Mouse (Mus musculus) gonadal fat pad, adult 2 months (tissue): ENCODE results near the gene Flt3. TPM values are rescaled to one million over a fixed set of nuclear protein-coding genes. Genes with fewer than 3 reads are reported as not detected.

Experiments used
- DNase-seq: peaks from one replicate; pipeline ENCODE4 v3.0.0-alpha.2; 2012; ENCODE audit warnings: low read depth
- polyA plus RNA-seq: library from polyadenylated mRNA; depleted of rRNA; stranded (reverse); fragments of >200 nt; gene quantifications from 2 replicates; pipeline ENCODE4 v1.2.3, GENCODE M21; 2012

Gene Flt3
- polyA plus RNA-seq, 1 experiment, result 0.38 TPM

DNA sequence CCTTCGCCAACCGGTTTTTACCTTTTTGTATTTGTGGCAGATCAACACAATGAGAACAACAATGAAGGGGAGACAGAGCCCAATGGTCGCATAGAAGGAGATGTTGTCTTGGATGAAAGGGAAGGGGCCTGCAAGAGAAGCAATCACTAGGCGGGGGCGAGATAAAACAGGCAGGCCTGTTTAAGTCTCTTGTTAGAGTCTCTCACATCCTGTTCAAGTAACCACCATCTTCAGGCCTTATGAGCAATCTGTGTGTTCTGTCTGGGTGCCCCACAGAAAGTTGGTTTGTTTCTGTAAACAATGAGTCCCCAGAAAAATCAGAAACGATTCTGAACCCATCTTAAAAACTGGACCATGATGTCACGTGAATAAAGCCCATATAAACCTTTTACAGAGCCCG, 45.3 kb downstream of the Flt3 start:
- no peak for DNase-seq

DNA sequence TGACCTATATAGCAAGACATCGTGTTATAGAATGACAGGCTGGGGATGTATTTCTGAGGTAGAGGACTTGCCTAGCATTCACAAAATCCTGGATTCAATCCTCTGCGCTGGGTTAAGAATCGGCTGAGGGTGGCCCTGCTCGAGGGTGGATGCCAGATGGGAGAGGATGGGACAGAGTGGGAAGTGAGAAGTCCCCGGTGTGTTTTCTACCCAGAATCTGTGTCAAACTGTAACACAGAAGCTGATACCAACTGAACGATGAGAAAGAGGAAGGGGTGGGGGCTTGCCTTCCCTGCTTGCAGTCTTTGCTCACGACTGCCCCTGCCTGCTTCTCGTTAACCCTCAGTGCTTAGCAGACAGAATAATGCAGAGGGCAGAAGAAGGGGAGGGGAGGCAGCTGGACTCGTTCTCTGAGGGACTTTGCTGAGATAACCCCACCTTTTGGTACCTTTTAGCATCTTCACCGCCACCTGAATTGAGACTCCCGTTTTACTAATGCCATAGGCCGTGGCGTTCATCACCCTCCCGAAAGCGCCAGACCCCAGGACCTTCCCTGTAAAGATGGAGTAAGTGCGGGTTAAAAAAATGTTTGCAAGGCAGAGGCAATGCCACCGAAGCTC, 46.0 kb downstream of the Flt3 start:
- DNase-seq, result no peak

DNA sequence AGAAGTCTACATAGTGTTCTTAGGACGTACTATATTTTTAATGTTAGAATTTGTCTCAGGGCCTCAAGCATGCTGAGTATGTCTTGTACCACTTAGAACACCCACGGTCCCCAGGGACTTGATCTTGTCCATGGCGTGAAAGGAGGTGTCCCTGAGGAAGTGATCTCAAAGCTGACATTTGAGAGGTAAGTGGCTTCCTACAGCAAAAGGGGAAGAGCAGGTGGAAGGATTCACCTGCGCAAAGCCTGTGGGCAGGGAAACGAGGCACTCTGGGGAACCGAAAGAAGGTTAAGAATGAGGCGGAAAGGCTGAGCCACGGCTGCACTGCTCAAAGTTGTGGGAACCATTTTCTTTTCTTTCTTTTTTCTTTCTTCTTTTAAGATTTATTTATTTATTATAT, 48.4 kb downstream of the Flt3 start:
- no peak for DNase-seq

GRCm38 (mm10) chr5:147345981-147346380, 54.3 kb downstream of the Flt3 start:
- no peak for DNase-seq

DNA sequence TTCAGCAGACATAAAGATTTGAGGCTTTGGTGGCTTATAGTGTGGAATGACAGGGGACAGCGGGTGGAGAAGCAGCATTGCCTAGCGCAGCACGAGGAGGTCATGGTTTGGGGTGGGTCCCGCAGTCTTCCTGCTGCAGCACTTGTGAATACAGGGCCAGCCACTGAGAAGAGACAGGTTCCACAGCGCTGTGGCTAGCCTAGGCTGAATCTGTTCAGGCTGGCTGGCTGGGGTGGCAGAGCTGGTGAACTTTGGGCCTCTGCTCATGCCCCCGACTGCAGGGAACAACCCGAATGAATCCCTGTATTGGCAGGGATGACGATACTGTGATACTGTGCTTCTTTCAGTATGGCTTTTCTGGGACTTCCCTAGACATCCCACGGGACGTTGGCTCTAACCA, 56.4 kb downstream of the Flt3 start:
- DNase-seq, result no peak

DNA sequence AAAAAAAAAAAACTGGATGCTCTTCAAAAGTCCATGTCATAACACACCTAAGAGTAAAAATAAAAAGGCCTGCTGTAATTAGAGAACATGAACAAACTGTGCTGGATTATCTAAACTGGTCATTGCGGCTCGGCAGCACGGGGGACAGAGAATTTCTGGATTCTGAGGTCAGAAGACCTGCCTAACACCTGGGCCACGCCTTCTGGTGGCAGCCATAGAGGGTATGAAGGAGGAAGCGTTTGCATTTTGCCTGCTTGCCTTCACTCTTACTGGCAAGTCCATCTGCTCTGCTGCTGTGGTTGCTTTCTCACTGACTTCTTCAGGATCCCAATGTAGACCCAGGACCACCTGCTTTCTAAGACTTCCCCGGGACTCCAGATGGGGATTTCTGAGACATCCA, 57.4 kb downstream of the Flt3 start:
- no peak for DNase-seq

DNA sequence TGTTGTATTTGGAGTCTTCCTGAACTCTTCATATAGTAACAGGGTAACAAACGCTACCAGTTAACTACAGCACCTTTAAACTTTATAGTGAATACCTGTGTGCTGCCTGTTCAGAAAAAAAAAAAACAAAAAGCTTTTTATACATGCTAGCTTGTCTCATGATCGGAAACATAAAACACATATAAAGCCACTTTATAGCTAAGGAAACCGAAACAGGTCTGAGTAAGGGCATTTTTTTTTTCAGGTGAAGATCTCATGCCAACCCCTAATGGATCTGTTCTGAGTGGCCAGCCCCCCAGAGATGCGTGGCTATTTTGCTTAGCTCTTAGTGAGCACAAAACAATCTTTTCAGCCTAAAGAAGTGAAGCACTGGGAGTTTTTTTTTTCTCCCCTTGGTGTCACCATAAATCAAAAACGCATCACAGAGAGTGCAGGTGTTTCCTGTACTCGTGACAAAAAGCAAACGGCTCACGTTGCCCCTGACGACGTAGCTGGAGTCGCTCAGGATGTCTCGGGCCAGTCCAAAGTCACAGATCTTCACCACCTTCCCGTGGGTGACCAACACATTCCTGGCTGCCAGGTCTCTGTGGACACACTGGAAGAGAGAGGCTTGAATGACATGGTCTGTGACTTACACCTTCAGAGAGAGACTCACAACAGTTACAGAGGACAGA, 59.4 kb downstream of the Flt3 start:
- DNase-seq, result no peak

GRCm38 (mm10) chr5:147339560-147339959, 60.7 kb downstream of the Flt3 start:
- no peak for DNase-seq

DNA sequence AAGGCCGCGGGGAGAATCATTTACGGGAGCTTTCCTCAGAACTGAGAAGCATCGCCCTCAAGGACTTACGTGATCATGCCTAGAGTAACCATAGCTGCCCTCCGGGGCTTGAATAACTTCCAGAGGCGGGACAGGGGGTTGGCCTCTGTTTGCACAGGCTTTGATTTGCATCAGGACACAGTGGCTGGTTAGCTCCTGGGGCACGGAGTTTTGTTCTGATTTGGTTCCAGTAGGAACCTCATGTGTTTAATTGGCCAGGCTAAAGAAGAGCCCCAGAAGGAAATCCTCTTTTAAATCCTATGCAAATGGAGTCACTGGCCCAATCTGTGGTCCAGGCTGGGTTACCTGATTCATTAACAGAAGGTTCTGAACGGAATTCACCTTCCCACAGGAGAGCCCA, 61.3 kb downstream of the Flt3 start:
- DNase-seq, result no peak

- DNase-seq, result no peak
These were observed 67.6 kb downstream of the Flt3 start for GRCm38 (mm10) chr5:147332711-147333110.

DNA sequence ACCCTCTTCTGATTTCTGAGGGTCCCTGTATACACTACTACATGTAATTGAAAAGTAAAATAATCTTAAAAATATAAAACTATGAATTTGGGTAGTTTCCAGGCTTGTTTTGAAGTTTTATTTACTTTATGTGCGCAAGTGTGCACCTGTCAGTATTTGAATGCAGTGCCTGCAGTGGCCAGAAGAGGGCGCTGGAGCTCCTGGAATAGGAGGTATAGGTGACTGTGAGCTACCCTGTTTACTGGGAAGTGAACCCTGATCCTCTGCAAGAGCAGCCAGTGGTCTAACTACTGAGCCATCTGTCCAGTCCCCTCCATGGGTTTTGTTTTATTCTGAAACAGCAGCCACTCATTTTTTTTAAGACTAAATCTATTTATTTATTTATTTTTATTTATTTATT, 68.7 kb downstream of the Flt3 start:
- DNase-seq, result no peak

GRCm38 (mm10) chr5:147329946-147330345, 70.3 kb downstream of the Flt3 start:
- DNase-seq, result no peak

GRCm38 (mm10) chr5:147327636-147328035, 72.7 kb downstream of the Flt3 start:
- DNase-seq, result no peak

GRCm38 (mm10) chr5:147325931-147326330, 74.4 kb downstream of the Flt3 start:
- DNase-seq, result no peak

DNA sequence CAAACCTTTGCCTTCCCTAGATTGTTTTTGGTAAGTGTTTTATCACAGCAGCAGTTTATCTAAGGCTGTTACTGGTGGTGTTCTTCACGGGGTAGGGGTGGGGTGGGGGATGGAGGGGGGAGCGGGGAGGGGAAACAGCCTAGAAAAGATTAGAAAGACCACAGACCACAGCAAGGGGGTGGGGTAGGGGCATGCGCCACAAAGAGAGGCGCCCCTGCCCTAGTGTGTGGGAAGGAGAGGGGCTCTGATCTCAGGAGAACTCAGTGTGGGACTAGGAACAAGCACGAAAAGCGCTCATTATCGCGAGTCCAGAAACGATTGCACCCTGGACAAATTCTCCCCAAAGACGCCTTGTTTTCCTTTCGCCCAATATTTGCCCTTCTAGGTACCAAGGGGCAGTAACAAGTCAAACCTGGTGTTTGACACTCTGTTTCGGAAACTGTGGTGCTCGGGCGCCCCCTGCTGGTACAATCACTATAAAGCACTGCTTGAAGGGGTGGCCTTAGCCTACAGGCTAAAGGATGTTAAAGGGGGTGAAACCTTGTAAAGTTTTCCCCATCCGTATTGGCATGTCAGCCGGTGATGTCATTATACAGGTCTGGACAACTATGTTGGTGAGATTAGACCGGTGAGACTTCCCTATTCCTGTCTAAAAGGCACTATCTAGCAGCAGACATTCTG, 76.9 kb downstream of the Flt3 start:
- no peak for DNase-seq

GRCm38 (mm10) chr5:147322183-147322582, 78.1 kb downstream of the Flt3 start, which contains the start of gene Urad:
Gene Urad (minus strand): TSS chr5:147322440.
- no peak for DNase-seq

DNA sequence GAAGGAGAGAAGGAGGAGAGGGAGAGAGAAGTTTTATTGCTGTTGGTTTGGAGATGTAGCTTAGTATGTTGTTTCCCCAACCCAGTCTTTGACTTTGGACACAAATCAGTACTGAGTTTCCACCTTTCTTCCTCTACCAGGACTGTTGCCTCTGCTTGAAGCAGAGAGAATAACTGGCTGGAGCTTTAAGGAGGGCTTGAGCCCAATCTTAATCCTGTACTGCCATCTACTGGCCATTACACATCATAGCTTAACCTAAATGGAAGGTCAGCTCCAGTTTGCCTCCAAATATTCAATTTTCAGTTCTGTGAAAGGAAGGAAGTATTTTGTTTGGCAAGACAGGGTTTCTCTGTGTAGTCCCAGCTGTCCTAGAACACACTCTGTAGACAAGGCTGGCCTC, 80.6 kb downstream of the Flt3 start:
- DNase-seq, result no peak

- DNase-seq, result no peak
These were observed 82.3 kb downstream of the Flt3 start for GRCm38 (mm10) chr5:147317991-147318390.

DNA sequence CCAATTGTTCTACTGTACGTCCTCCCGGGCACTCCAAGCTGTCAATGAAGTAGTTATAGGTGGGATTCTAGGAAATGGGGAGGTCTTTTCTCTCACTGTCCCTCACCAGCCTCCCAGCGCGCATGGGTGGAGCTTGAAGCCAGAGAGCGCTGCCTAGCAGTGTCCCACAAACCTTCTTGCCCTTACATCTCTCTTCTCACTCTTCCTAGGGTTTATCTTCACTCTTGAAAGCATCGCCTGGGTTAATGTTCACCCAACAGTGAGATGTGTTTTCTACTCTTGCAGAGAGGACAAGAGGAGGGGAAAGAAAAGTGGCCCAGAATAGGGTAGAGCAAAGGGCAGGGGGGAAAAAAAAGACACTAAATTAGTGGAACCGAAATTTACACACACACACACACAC, 83.0 kb downstream of the Flt3 start:
- DNase-seq, result no peak

GRCm38 (mm10) chr5:147315432-147316075, 84.7 kb downstream of the Flt3 start:
- DNase-seq, result no peak

- no peak for DNase-seq
These were observed 85.5 kb downstream of the Flt3 start for GRCm38 (mm10) chr5:147314646-147315431.
